Mouse (Mus musculus): ENCODE results near the gene Rbfox2.
A peak's percentile ranks its signal among the peaks of the same experiment; 100 is the strongest.

The Rbfox2 gene

GRCm38 (mm10) chr15:77332272-77332991, 25.6 kb upstream of the Rbfox2 start:
- DNase-seq (ENCODE audit: extremely low read depth, low read depth, low spot score): no peak

- DNase-seq (ENCODE audit: extremely low read depth, low read depth, low spot score): no peak
These were observed 24.6 kb upstream of the Rbfox2 start for GRCm38 (mm10) chr15:77331444-77331843.

GRCm38 (mm10) chr15:77329681-77330180, 22.9 kb upstream of the Rbfox2 start:
- no peak for DNase-seq (ENCODE audit: extremely low read depth, low read depth, low spot score)

- no peak for DNase-seq (ENCODE audit: extremely low read depth, low read depth, low spot score)
These were observed 19.6 kb upstream of the Rbfox2 start for GRCm38 (mm10) chr15:77326361-77326760.

GRCm38 (mm10) chr15:77324426-77324825, 17.6 kb upstream of the Rbfox2 start:
- DNase-seq (ENCODE audit: extremely low read depth, low read depth, low spot score): no peak

GRCm38 (mm10) chr15:77323226-77323625, 16.4 kb upstream of the Rbfox2 start:
- no peak for DNase-seq (ENCODE audit: extremely low read depth, low read depth, low spot score)

GRCm38 (mm10) chr15:77313701-77314100, 6.9 kb upstream of the Rbfox2 start:
- no peak for DNase-seq (ENCODE audit: extremely low read depth, low read depth, low spot score)

GRCm38 (mm10) chr15:77312796-77313195, 6.0 kb upstream of the Rbfox2 start:
- DNase-seq (ENCODE audit: extremely low read depth, low read depth, low spot score): peak; percentile 75

- DNase-seq (ENCODE audit: extremely low read depth, low read depth, low spot score): no peak
These were observed 1.1 kb upstream of the Rbfox2 start for GRCm38 (mm10) chr15:77307767-77308495.

- no peak for DNase-seq (ENCODE audit: extremely low read depth, low read depth, low spot score)
These were observed 805 bp downstream of the Rbfox2 start for GRCm38 (mm10) chr15:77305852-77306546.

GRCm38 (mm10) chr15:77304960-77305359, 1.8 kb downstream of the Rbfox2 start:
- DNase-seq (ENCODE audit: extremely low read depth, low read depth, low spot score): no peak

GRCm38 (mm10) chr15:77301122-77301521, 5.7 kb downstream of the Rbfox2 start:
- DNase-seq (ENCODE audit: extremely low read depth, low read depth, low spot score): no peak

GRCm38 (mm10) chr15:77298564-77298963, 8.2 kb downstream of the Rbfox2 start:
- DNase-seq (ENCODE audit: extremely low read depth, low read depth, low spot score): no peak

GRCm38 (mm10) chr15:77296635-77297034, 10.2 kb downstream of the Rbfox2 start:
- no peak for DNase-seq (ENCODE audit: extremely low read depth, low read depth, low spot score)

GRCm38 (mm10) chr15:77293493-77293892, 13.3 kb downstream of the Rbfox2 start:
- DNase-seq (ENCODE audit: extremely low read depth, low read depth, low spot score): no peak

GRCm38 (mm10) chr15:77292381-77292780, 14.4 kb downstream of the Rbfox2 start:
- DNase-seq (ENCODE audit: extremely low read depth, low read depth, low spot score): no peak

GRCm38 (mm10) chr15:77291471-77291870, 15.3 kb downstream of the Rbfox2 start:
- no peak for DNase-seq (ENCODE audit: extremely low read depth, low read depth, low spot score)

GRCm38 (mm10) chr15:77290352-77290751, 16.5 kb downstream of the Rbfox2 start:
- DNase-seq (ENCODE audit: extremely low read depth, low read depth, low spot score): no peak

GRCm38 (mm10) chr15:77280130-77280529, 26.7 kb downstream of the Rbfox2 start:
- no peak for DNase-seq (ENCODE audit: extremely low read depth, low read depth, low spot score)

GRCm38 (mm10) chr15:77278825-77279224, 28.0 kb downstream of the Rbfox2 start:
- DNase-seq (ENCODE audit: extremely low read depth, low read depth, low spot score): no peak

- DNase-seq (ENCODE audit: extremely low read depth, low read depth, low spot score): no peak
These were observed 29.7 kb downstream of the Rbfox2 start for GRCm38 (mm10) chr15:77276838-77277725.

All from fat pad, adult 2 months (tissue).